Mouse (Mus musculus): ENCODE data around the gene Ing5. TPM values are rescaled to one million over a fixed set of nuclear protein-coding genes. Genes with fewer than 3 reads are reported as not detected.
A peak's percentile ranks its signal among the peaks of the same experiment; 100 is the strongest.
"Not testable (repeated sequence)": the region's sequence is repeated elsewhere in the genome, so short reads cannot be mapped to it uniquely, and the experiment has no call there.

Gene Ing5
- total RNA-seq, 2 experiments from 2014 or later, result 7.3 to 9.1 TPM

GRCm38 (mm10) chr1:93805221-93805951 lies 1.6 kb downstream of the Ing5 start:
- no peak for DNase-seq (ENCODE audit: low spot score in 2 of 2)
- intact Hi-C loops (cut with DNase I), result no loop called here

- intact Hi-C loops (cut with DNase I), result no loop called here
- no peak for DNase-seq (ENCODE audit: low spot score in 2 of 2)
Observed at GRCm38 (mm10) chr1:93808871-93809270, 5.1 kb downstream of the Ing5 start.

GRCm38 (mm10) chr1:93810011-93810410 lies 6.2 kb downstream of the Ing5 start:
- no peak for DNase-seq (ENCODE audit: low spot score in 2 of 2)
- intact Hi-C loops (cut with DNase I), result no loop called here

- no peak for DNase-seq (ENCODE audit: low spot score in 2 of 2)
- intact Hi-C loops (cut with DNase I), result no loop called here
Observed at GRCm38 (mm10) chr1:93811495-93812039, 7.8 kb downstream of the Ing5 start.

- intact Hi-C loops (cut with DNase I), result no loop called here
- no peak for DNase-seq (ENCODE audit: low spot score in 2 of 2)
Observed at GRCm38 (mm10) chr1:93817823-93818532, 14.2 kb downstream of the Ing5 start.

- DNase-seq (ENCODE audit: low spot score in 2 of 2), result no peak
- intact Hi-C loops (cut with DNase I), result no loop called here
Observed at GRCm38 (mm10) chr1:93818722-93819121, 15.0 kb downstream of the Ing5 start.

GRCm38 (mm10) chr1:93823796-93824495 lies 20.2 kb downstream of the Ing5 start:
- intact Hi-C loops (cut with DNase I), result no loop called here
- no peak for DNase-seq (ENCODE audit: low spot score in 2 of 2)

GRCm38 (mm10) chr1:93824609-93825008 lies 20.8 kb downstream of the Ing5 start, which contains the start of gene D2hgdh:
D2hgdh (plus strand) TSS chr1:93824909.
- intact Hi-C loops (cut with DNase I), result no loop called here
- DNase-seq (ENCODE audit: low spot score in 2 of 2), result no peak

- DNase-seq (ENCODE audit: low spot score in 2 of 2), result peak; percentile 96 to 97
- intact Hi-C loops (cut with DNase I), result no loop called here
Observed at GRCm38 (mm10) chr1:93825105-93825674, 21.4 kb downstream of the Ing5 start.

GRCm38 (mm10) chr1:93825771-93826539 lies 22.2 kb downstream of the Ing5 start:
- DNase-seq (ENCODE audit: low spot score in 2 of 2), result no peak
- intact Hi-C loops (cut with DNase I), result no loop called here

GRCm38 (mm10) chr1:93826540-93826835 lies 22.7 kb downstream of the Ing5 start:
- no peak for DNase-seq (ENCODE audit: low spot score in 2 of 2)
- intact Hi-C loops (cut with DNase I), result no loop called here

GRCm38 (mm10) chr1:93832754-93833360 lies 29.1 kb downstream of the Ing5 start:
- not testable (repeated sequence) for DNase-seq (ENCODE audit: low spot score in 2 of 2)
- intact Hi-C loops (cut with DNase I), result loop anchor here (10.0 kb wide), 1 partner anchor 242 kb away; no protein-coding TSS in a partner anchor

- intact Hi-C loops (cut with DNase I), result loop anchor here (10.0 kb wide), 1 partner anchor 240 kb away; no protein-coding TSS in a partner anchor
- DNase-seq (ENCODE audit: low spot score in 2 of 2), result no peak
Observed at GRCm38 (mm10) chr1:93834671-93835150, 30.9 kb downstream of the Ing5 start.

- intact Hi-C loops (cut with DNase I), result loop anchor here (10.0 kb wide), 1 partner anchor 240 kb away; no protein-coding TSS in a partner anchor
Observed at GRCm38 (mm10) chr1:93835211-93835610, 31.4 kb downstream of the Ing5 start.

GRCm38 (mm10) chr1:93835876-93836531 lies 32.2 kb downstream of the Ing5 start:
- DNase-seq (ENCODE audit: low spot score in 2 of 2), result no peak
- intact Hi-C loops (cut with DNase I), result loop anchor here (10.0 kb wide), 1 partner anchor 239 kb away; no protein-coding TSS in a partner anchor

More at GRCm38 (mm10) chr1:93835211-93835610, 31.4 kb downstream of the Ing5 start:
- no peak for DNase-seq (ENCODE audit: low spot score in 2 of 2)

- intact Hi-C loops (cut with DNase I), result loop anchor here (10.0 kb wide), 1 partner anchor 238 kb away; no protein-coding TSS in a partner anchor
- no peak for DNase-seq (ENCODE audit: low spot score in 2 of 2)
Observed at GRCm38 (mm10) chr1:93836532-93836913, 32.8 kb downstream of the Ing5 start.

GRCm38 (mm10) chr1:93837335-93837734 lies 33.6 kb downstream of the Ing5 start:
- DNase-seq (ENCODE audit: low spot score in 2 of 2), result no peak
- intact Hi-C loops (cut with DNase I), result loop anchor here (10.0 kb wide), 1 partner anchor 237 kb away; no protein-coding TSS in a partner anchor
